Mouse (Mus musculus) small intestine, adult 2 months (tissue): ENCODE results near the gene Cdc26. TPM values are rescaled to one million over a fixed set of nuclear protein-coding genes. Genes with fewer than 3 reads are reported as not detected.
A peak's percentile ranks its signal among the peaks of the same experiment; 100 is the strongest.

Source experiments
- H3K27ac ChIP-seq: fragments of 200-500 bp; 2 replicates; pipeline ENCODE4 v1.5.1; 2012; ENCODE audit warnings: low read depth, low read length, control low read depth, inconsistent platforms; ENCODE audit not compliant: insufficient read depth
- H3K27me3 ChIP-seq: fragments of 200-500 bp; 2 replicates; pipeline ENCODE4 v1.6.1; 2012; ENCODE audit warnings: mild to moderate bottlenecking, moderate library complexity, low read length, inconsistent platforms; ENCODE audit not compliant: control insufficient read depth, insufficient read depth
- H3K36me3 ChIP-seq: fragments of 200-500 bp; 2 replicates; pipeline ENCODE4 v1.6.1; 2012; ENCODE audit warnings: mild to moderate bottlenecking, low read length, control low read depth, inconsistent platforms; ENCODE audit not compliant: control insufficient read depth, insufficient read depth
- H3K4me1 ChIP-seq: fragments of 200-500 bp; 2 replicates; pipeline ENCODE4 v1.6.1; 2012; ENCODE audit warnings: low read length, inconsistent platforms, mixed read lengths; ENCODE audit not compliant: control insufficient read depth, insufficient read depth, insufficient read length
- H3K4me3 ChIP-seq: fragments of 200-500 bp; 2 replicates; pipeline ENCODE4 v1.5.1; 2012; ENCODE audit warnings: low read depth, mild to moderate bottlenecking, control low read depth, inconsistent platforms, low read length, moderate library complexity
- CTCF ChIP-seq: fragments of 200-500 bp; IDR thresholded peaks from 2 replicates; pipeline ENCODE4 v1.5.1; 2012; ENCODE audit warnings: low read depth, mild to moderate bottlenecking, control low read depth, inconsistent platforms, low read length, moderate library complexity, mixed read lengths; ENCODE audit not compliant: insufficient replicate concordance, insufficient read length; ENCODE audit errors: extremely low read depth
- POLR2A ChIP-seq: fragments of 200-500 bp; IDR thresholded peaks from 2 replicates; pipeline ENCODE4 v1.6.1; 2012; ENCODE audit warnings: low read depth, mild to moderate bottlenecking, control low read depth, inconsistent platforms, low read length, moderate library complexity
- WGBS: fragments of 180-500 bp; shearing (Covaris S2); methylation state at CpG from one replicate; pipeline ENCODE4 v1.1.7; 2018; 5-methylcytosine and 5-hydroxymethylcytosine counted together
- polyA plus RNA-seq: library from polyadenylated mRNA; depleted of rRNA; stranded (reverse); fragments of >200 nt; gene quantifications from 2 replicates; pipeline ENCODE4 v1.2.3, GENCODE M21; 2012

The Cdc26 gene
- polyA plus RNA-seq, 1 experiment = 6.6 TPM

- Histone ChIP-seq H3K36me3 (peaks cover 15% of the 10 kb centered on the region), H3K27me3 (no peaks in the 10 kb centered on the region), H3K4me3 (no peak overlapping the region), H3K27ac (no peak overlapping the region), H3K4me1 (peaks cover 22% of the 10 kb centered on the region)
- TF ChIP-seq POLR2A (no peak), CTCF (no peak)
- WGBS = 93% methylated on average over 7 of the region's 7 CpGs
These were observed 23.0 kb downstream of the Cdc26 start for GRCm38 (mm10) chr4:62385439-62385838.

GRCm38 (mm10) chr4:62384159-62384558 is 24.3 kb downstream of the Cdc26 start:
- Histone ChIP-seq H3K4me1 (peaks cover 19% of the 10 kb centered on the region), H3K27ac (peak overlapping the region; percentile 28; the same call in 1 of the 2 replicates), H3K27me3 (no peaks in the 10 kb centered on the region), H3K4me3 (no peak overlapping the region), H3K36me3 (peaks cover 15% of the 10 kb centered on the region)
- no peak for TF ChIP-seq POLR2A
- TF ChIP-seq CTCF = no peak
- 38% methylated on average over 1 of the region's 1 CpGs for WGBS

GRCm38 (mm10) chr4:62383752-62384151 is 24.7 kb downstream of the Cdc26 start:
- 31% methylated on average over 7 of the region's 7 CpGs for WGBS
- TF ChIP-seq POLR2A = no peak
- H3K4me1 ChIP-seq = peaks cover 21% of the 10 kb centered on the region
- H3K27me3 ChIP-seq = no peaks in the 10 kb centered on the region
- no peak overlapping the region for H3K4me3 ChIP-seq
- peaks cover 15% of the 10 kb centered on the region for H3K36me3 ChIP-seq
- no peak overlapping the region for H3K27ac ChIP-seq

GRCm38 (mm10) chr4:62383207-62383606 is 25.2 kb downstream of the Cdc26 start:
- no peak for TF ChIP-seq CTCF
- TF ChIP-seq POLR2A = no peak
- no peak overlapping the region for H3K4me3 ChIP-seq
- H3K27me3 ChIP-seq = no peaks in the 10 kb centered on the region
- whole genome bisulfite sequencing = 36% methylated on average over 6 of the region's 6 CpGs
- peaks cover 11% of the 10 kb centered on the region for H3K36me3 ChIP-seq
- no peak overlapping the region for H3K27ac ChIP-seq
- H3K4me1 ChIP-seq = peaks cover 20% of the 10 kb centered on the region

GRCm38 (mm10) chr4:62379724-62380381 is 28.6 kb downstream of the Cdc26 start:
- TF ChIP-seq POLR2A (no peak), CTCF (no peak)
- WGBS = 29% methylated on average over 9 of the region's 9 CpGs
- Histone ChIP-seq H3K27ac (peak overlapping the region; percentile 73), H3K36me3 (no peaks in the 10 kb centered on the region), H3K4me3 (no peak overlapping the region), H3K4me1 (peaks cover 22% of the 10 kb centered on the region), H3K27me3 (no peaks in the 10 kb centered on the region)

- H3K4me1 ChIP-seq = peaks cover 29% of the 10 kb centered on the region
- no peaks in the 10 kb centered on the region for H3K36me3 ChIP-seq
- no peak overlapping the region for H3K4me3 ChIP-seq
- H3K27ac ChIP-seq = no peak overlapping the region
- 88% methylated on average over 2 of the region's 2 CpGs for WGBS
- H3K27me3 ChIP-seq = no peaks in the 10 kb centered on the region
- no peak for TF ChIP-seq CTCF
- no peak for TF ChIP-seq POLR2A
These were observed 32.3 kb downstream of the Cdc26 start for GRCm38 (mm10) chr4:62376123-62376522.

GRCm38 (mm10) chr4:62374342-62374741 is 34.1 kb downstream of the Cdc26 start:
- H3K4me3 ChIP-seq = no peak overlapping the region
- H3K36me3 ChIP-seq = no peaks in the 10 kb centered on the region
- H3K27ac ChIP-seq = no peak overlapping the region
- WGBS = 31% methylated on average over 4 of the region's 4 CpGs
- TF ChIP-seq POLR2A (no peak), CTCF (no peak)
- H3K27me3 ChIP-seq = no peaks in the 10 kb centered on the region
- H3K4me1 ChIP-seq = peaks cover 25% of the 10 kb centered on the region; the same call in 1 of the 2 replicates
